ENCODE assay signal across 9 mouse cellular contexts in genomic region chr7:112390252-112390936, GRCm38 (mm10). TPM values are rescaled to one million over a fixed set of nuclear protein-coding genes. Genes with fewer than 3 reads are reported as not detected.
DNase-seq lines count a peak whose midpoint lies in the region; ATAC-seq lines count a peak whose summit lies in the region.
"Had no signal": no experiment of that assay in that cellular context is flagged by ENCODE, and none has a peak within 500 bp of the region (broad histone marks: within the 10 kb centered on the region; RNA-seq: fewer than 3 reads in every experiment).

No protein-coding gene starts in this region.

- no peaks in the 10 kb centered on the region for H3K27me3 ChIP-seq in hindbrain, embryonic 12.5 days

- H3K9me3 ChIP-seq in hindbrain, embryonic 12.5 days (replicated peaks): no peaks in the 10 kb centered on the region

- peaks cover 33% of the 10 kb centered on the region for H3K4me1 ChIP-seq in hindbrain, embryonic 12.5 days

- WGBS in hindbrain, embryonic 12.5 days: 28% methylated on average over 11 of the region's 11 CpGs

- peak; percentile 86 for DNase-seq in MN1 (ENCODE audit: low spot score)
- DNase-seq in brain, adult 2 months (ENCODE audit: low read depth, low spot score): peak; percentile 70
- DNase-seq in lung, postnatal 14 days: peak; percentile 32
- no peak for DNase-seq in adrenal gland, postnatal 25 days
- DNase-seq in thymus, postnatal 0 days (ENCODE audit: low spot score): no peak
- DNase-seq in ovary, postnatal 10 days (ENCODE audit: low spot score): no peak
- DNase-seq in heart, adult 18-20 months: no peak

- H3K4me2 ChIP-seq in hindbrain, embryonic 12.5 days (replicated peaks): 0 out of 2 replicates have a peak overlapping the region, but pooled peaks have one; percentile 4

- H3K9ac ChIP-seq in hindbrain, embryonic 12.5 days: no peak overlapping the region

- H3K27ac ChIP-seq in hindbrain, embryonic 12.5 days: peak overlapping the region; percentile 70

- no peak overlapping the region for H3K4me3 ChIP-seq in hindbrain, embryonic 12.5 days
- H3K4me3 ChIP-seq: erythroblast, embryonic 14.5 days had no signal

- no peaks in the 10 kb centered on the region for H3K36me3 ChIP-seq in hindbrain, embryonic 12.5 days

- no peak for ATAC-seq in hindbrain, embryonic 12.5 days (ENCODE audit: low FRiP score)

RNA-seq across cellular contexts. Expression of gene Parva, which starts 36.9 kb away (rescaled TPM):
- 66.2 and 74.8 TPM in 2 replicates for polyA plus RNA-seq in hindbrain, embryonic 12.5 days (2016; fragmentation: Nextera tagmentation; extraction: Ambion mirVana)
- 89.8 and 98.3 TPM in 2 replicates for total RNA-seq in adrenal gland, postnatal 25 days (2021)
- 11.0 and 12.1 TPM in 2 replicates for polyA plus RNA-seq in thymus, postnatal 0 days (2015; fragmentation: Nextera tagmentation; extraction: Ambion mirVana)
- total RNA-seq in heart, adult 18-20 months (2021): 10 to 100 TPM; 38.9 to 42.8 TPM

Comparison
In these comparisons a context has a peak if more than half of its experiments do, and no peak if none do; other contexts are left out.
1. DNase-seq: peak in MN1 (single experiment), brain, adult 2 months (single experiment) and lung, postnatal 14 days (single experiment); none in adrenal gland, postnatal 25 days (single experiment), thymus, postnatal 0 days (single experiment), ovary, postnatal 10 days (single experiment) and heart, adult 18-20 months (0 of 2).